ENCODE assay signal across 17 mouse cellular contexts in genomic region chr1:77471037-77471436, GRCm38 (mm10). TPM values are rescaled to one million over a fixed set of nuclear protein-coding genes. Genes with fewer than 3 reads are reported as not detected.
DNase-seq lines count a peak whose midpoint lies in the region; ATAC-seq and TF ChIP-seq lines count a peak whose summit lies in the region.
"Had no signal": no experiment of that assay in that cellular context is flagged by ENCODE, and none has a peak within 500 bp of the region (broad histone marks: within the 10 kb centered on the region; RNA-seq: fewer than 3 reads in every experiment).

No protein-coding gene starts in this region.

- no peak for TF ChIP-seq POLR2A in lung, adult 2 months (IDR thresholded peaks at IDR 0.05; ENCODE audit: borderline replicate concordance, extremely low read depth, low read depth, low read length)
- peak; percentile 24; the same call in 1 of the 2 replicates for TF ChIP-seq POLR2A in embryonic fibroblast, embryonic 13.5 days (IDR thresholded peaks at IDR 0.05; ENCODE audit: low read depth, low read length)

- H3K36me3 ChIP-seq in lung, postnatal 0 days (ENCODE audit: insufficient read depth, low read length): no peaks in the 10 kb centered on the region
- H3K36me3 ChIP-seq: G1E had no signal

- H3K27me3 ChIP-seq in lung, postnatal 0 days (replicated peaks; ENCODE audit: insufficient read depth, low read length): no peaks in the 10 kb centered on the region

- no peak for DNase-seq in frontal cortex, postnatal 10 days (ENCODE audit: low spot score in 2 of 2)
- DNase-seq in lung, postnatal 0 days (ENCODE audit: low spot score): peak; percentile 35
- DNase-seq in lung, adult 2 months: no peak
- no peak for DNase-seq in ovary, adult 18-20 months (ENCODE audit: low spot score)
- no peak for DNase-seq in left cerebral cortex, adult 18-20 months (ENCODE audit: low spot score in 2 of 2)
- DNase-seq in spleen, adult 18-20 months: no peak
- DNase-seq: B cell, adult 2 months; cerebellum, adult 18-20 months; heart, postnatal 36 days; kidney, postnatal 10 days; right cerebral cortex, postnatal 4 days; thymus, postnatal 25 days had no signal

- TF ChIP-seq EP300 in lung, postnatal 0 days (IDR thresholded peaks at IDR 0.05): no peak; the same call in 1 of the 2 replicates

- no peak overlapping the region for H3K27ac ChIP-seq in lung, postnatal 0 days (ENCODE audit: low read length)
- H3K27ac ChIP-seq in embryonic fibroblast, embryonic 13.5 days (ENCODE audit: insufficient read depth, low read length): peak overlapping the region; percentile 100

- H3K4me3 ChIP-seq in lung, postnatal 0 days (ENCODE audit: low read depth, low read length): no peak overlapping the region
- no peak overlapping the region for H3K4me3 ChIP-seq in lung, adult 2 months (replicated peaks; ENCODE audit: extremely low read depth, low read depth, low read length)
- H3K4me3 ChIP-seq in embryonic fibroblast, embryonic 13.5 days (ENCODE audit: insufficient read depth, low read length): no peak overlapping the region
- H3K4me3 ChIP-seq: erythroblast, embryonic 14.5 days had no signal

- peak; percentile 79; the same call in 1 of the 2 replicates for ATAC-seq in frontal cortex, adult (ENCODE audit: low TSS enrichment)
- 0 out of 2 replicates have a peak, but pooled peaks have one; percentile 30 for ATAC-seq in lung, postnatal 0 days

- 14% methylated on average over 5 of the region's 5 CpGs for WGBS in lung, postnatal 0 days
- 26% methylated on average over 5 of the region's 5 CpGs for WGBS in lung, adult 2 months

- H3K9me3 ChIP-seq in lung, postnatal 0 days (ENCODE audit: low read length): no peaks in the 10 kb centered on the region

- H3K4me1 ChIP-seq in lung, postnatal 0 days (ENCODE audit: insufficient read depth, low read depth, low read length): peaks cover 14% of the 10 kb centered on the region; the same call in 1 of the 2 replicates
- peaks cover 17% of the 10 kb centered on the region for H3K4me1 ChIP-seq in lung, adult 2 months (ENCODE audit: control insufficient read depth, insufficient read depth, low read length)
- H3K4me1 ChIP-seq in embryonic fibroblast, embryonic 13.5 days (ENCODE audit: control insufficient read depth, insufficient read depth, low read length): peaks cover 7% of the 10 kb centered on the region; the same call in 1 of the 2 replicates

- H3K4me2 ChIP-seq in lung, postnatal 0 days (replicated peaks; ENCODE audit: low read depth, low read length): no peak overlapping the region
- H3K4me2 ChIP-seq: midbrain, embryonic 11.5 days had no signal

- no peak for TF ChIP-seq CTCF in lung, postnatal 0 days (IDR thresholded peaks at IDR 0.05)
- no peak for TF ChIP-seq CTCF in lung, adult 2 months (IDR thresholded peaks at IDR 0.05; ENCODE audit: insufficient read depth, low read length)
- no peak for TF ChIP-seq CTCF in embryonic fibroblast, embryonic 13.5 days (IDR thresholded peaks at IDR 0.05; ENCODE audit: borderline replicate concordance, insufficient read depth, low read length)

- H3K9ac ChIP-seq in lung, postnatal 0 days (replicated peaks; ENCODE audit: low read depth): no peak overlapping the region

RNA-seq across cellular contexts. Expression of gene Epha4, which starts 43.9 kb away (rescaled TPM):
- polyA plus RNA-seq in lung, postnatal 0 days (2015; fragmentation: Nextera tagmentation; extraction: Ambion mirVana): 9.5 and 9.6 TPM in 2 replicates
- 8.3 and 20.6 TPM in 2 replicates for polyA plus RNA-seq in lung, adult 2 months (2012; rRNA removed)
- polyA plus RNA-seq in embryonic fibroblast, embryonic 13.5 days (2011; ENCODE audit: insufficient read length, low read depth, missing spikeins): 20.9 and 26.4 TPM in 2 replicates
- 100 to 1,000 TPM; 148 to 151 TPM for total RNA-seq in left cerebral cortex, adult 18-20 months (2021)
- polyA plus RNA-seq: erythroblast, embryonic 14.5 days; G1E had no signal
